Mouse (Mus musculus) cortical plate, adult 2 months (tissue): ENCODE measurements at regions not wholly inside any gene's neighbourhood (a gene's known extent, or its start where the extent isn't known, plus 50 kb on each side); places are given as distances from the start of the nearest gene placed in this dataset.

ENCODE experiments used
- H3K27ac ChIP-seq: fragments of 200-500 bp; 2 replicates; pipeline ENCODE4 v1.5.1; 2012; ENCODE audit warnings: low read length, control low read depth, inconsistent platforms; ENCODE audit not compliant: insufficient read depth
- H3K4me1 ChIP-seq: fragments of 200-500 bp; 2 replicates; pipeline ENCODE4 v1.6.1; 2011; ENCODE audit warnings: low read length; ENCODE audit not compliant: control insufficient read depth, insufficient read depth
- H3K4me3 ChIP-seq: fragments of 200-500 bp; 2 replicates; pipeline ENCODE4 v1.5.1; 2011; ENCODE audit warnings: mild to moderate bottlenecking, low read length, control low read depth; ENCODE audit not compliant: insufficient read depth
- CTCF ChIP-seq: fragments of 200-500 bp; IDR thresholded peaks from 2 replicates; pipeline ENCODE4 v1.5.1; 2011; ENCODE audit warnings: mild to moderate bottlenecking, control low read depth, low read length; ENCODE audit not compliant: insufficient read depth; ENCODE audit errors: extremely low read depth
- POLR2A ChIP-seq: fragments of 200-500 bp; IDR thresholded peaks from 2 replicates; pipeline ENCODE4 v1.6.1; 2011; ENCODE audit warnings: mild to moderate bottlenecking, low read length, control low read depth; ENCODE audit not compliant: insufficient read depth; ENCODE audit errors: extremely low read depth

DNA sequence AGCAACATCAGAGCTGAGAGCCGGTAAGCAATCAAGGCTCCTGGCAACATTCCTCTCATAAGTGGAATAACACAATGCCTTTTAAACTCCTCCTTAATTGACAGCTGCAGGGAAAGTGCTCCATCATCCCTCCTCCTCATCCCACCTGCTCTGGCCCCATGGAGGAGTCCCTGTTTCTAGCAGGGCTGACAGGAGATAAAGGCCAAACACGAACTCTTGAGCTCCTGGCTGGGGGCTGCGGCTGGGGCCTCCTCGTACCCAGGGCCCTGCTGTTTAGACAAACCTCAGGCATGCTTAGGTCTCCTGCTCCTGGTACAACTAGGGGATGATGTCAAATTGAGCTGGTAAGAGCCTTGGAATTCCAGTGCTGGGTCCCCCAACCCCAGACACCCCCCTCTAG is 66.2 kb upstream of the Podxl start:
- H3K4me3 ChIP-seq = no peak overlapping the region
- no peaks in the 10 kb centered on the region for H3K4me1 ChIP-seq
- no peak overlapping the region for H3K27ac ChIP-seq
- no peak for TF ChIP-seq POLR2A
- no peak for TF ChIP-seq CTCF

DNA sequence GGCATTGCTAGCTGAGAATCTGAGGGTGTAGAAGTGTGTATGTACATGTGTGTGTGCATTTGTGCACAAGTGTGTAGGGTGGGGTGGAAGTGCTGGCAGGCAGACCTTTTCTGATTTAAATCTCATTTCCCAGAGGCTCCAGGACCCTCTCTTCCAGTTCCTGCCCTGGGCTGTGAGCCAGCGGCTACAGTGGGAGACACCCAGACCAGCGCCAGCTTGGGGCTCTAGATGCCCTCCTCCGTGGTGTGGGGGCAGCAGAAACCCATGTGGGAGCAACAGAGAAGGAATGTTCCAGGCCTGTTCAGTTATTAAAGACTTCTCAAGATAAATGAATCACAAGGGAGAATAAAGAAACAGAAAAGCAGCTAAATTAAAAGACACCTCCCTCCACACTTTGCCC is 64.1 kb upstream of the Podxl start:
- Histone ChIP-seq H3K4me3 (no peak overlapping the region), H3K4me1 (no peaks in the 10 kb centered on the region), H3K27ac (no peak overlapping the region)
- TF ChIP-seq POLR2A (no peak), CTCF (no peak)

- Histone ChIP-seq H3K4me3 (no peak overlapping the region), H3K4me1 (no peaks in the 10 kb centered on the region), H3K27ac (no peak overlapping the region)
- no peak for TF ChIP-seq POLR2A
- TF ChIP-seq CTCF = no peak
Measured at GRCm38 (mm10) chr6:31625055-31625454, 61.3 kb upstream of the Podxl start.

GRCm38 (mm10) chr6:31624374-31624773 is 60.6 kb upstream of the Podxl start:
- TF ChIP-seq POLR2A = no peak
- no peak for TF ChIP-seq CTCF
- no peak overlapping the region for H3K4me3 ChIP-seq
- no peak overlapping the region for H3K27ac ChIP-seq
- no peaks in the 10 kb centered on the region for H3K4me1 ChIP-seq

DNA sequence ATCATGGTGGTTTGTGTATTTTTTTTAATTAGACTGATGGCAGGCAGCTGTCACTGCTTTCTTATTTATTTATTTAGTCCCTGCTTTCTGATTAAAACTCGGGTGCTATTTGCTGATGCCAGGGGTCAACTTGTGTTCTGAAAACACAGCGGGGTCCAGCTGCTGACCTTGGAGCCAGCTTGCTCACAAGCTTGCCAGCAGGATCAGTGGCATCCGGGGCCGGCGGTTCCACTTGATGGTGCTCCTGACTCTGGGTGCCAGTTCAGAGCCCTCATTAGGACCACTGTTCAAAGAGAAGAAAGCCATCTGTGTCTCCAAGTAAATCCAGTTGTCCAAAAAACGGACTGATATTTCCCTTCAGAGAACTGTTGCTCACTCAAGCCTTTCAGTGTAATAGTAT is 57.2 kb upstream of the Podxl start:
- Histone ChIP-seq H3K4me3 (no peak overlapping the region), H3K27ac (no peak overlapping the region), H3K4me1 (no peaks in the 10 kb centered on the region)
- no peak for TF ChIP-seq CTCF
- no peak for TF ChIP-seq POLR2A

DNA sequence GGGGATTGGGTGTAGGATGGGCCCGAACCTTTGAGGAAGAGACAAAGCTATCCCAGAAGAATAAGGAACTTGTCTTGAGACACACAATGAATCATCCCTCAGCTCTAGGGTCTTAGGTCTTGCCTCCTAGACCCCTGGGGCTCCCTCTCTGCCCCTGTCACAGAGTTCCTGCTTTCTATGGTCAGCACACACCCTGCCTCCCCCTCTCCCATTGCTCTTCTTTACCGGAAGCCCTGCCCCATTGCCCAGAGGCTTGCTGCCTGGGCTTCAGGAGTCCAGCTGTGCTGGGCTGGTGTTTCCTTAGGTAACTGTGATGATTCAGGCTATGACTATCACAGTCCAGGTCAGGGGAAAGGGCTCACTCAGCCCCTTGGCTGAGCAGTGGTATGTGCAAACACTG is 55.1 kb upstream of the Podxl start:
- H3K4me1 ChIP-seq = no peaks in the 10 kb centered on the region
- H3K4me3 ChIP-seq = no peak overlapping the region
- no peak overlapping the region for H3K27ac ChIP-seq
- TF ChIP-seq CTCF (no peak), POLR2A (no peak)

GRCm38 (mm10) chr6:31617341-31617740 is 53.6 kb upstream of the Podxl start:
- TF ChIP-seq CTCF (no peak), POLR2A (no peak)
- Histone ChIP-seq H3K4me1 (no peaks in the 10 kb centered on the region), H3K27ac (no peak overlapping the region; the same call in 1 of the 2 replicates), H3K4me3 (no peak overlapping the region)

DNA sequence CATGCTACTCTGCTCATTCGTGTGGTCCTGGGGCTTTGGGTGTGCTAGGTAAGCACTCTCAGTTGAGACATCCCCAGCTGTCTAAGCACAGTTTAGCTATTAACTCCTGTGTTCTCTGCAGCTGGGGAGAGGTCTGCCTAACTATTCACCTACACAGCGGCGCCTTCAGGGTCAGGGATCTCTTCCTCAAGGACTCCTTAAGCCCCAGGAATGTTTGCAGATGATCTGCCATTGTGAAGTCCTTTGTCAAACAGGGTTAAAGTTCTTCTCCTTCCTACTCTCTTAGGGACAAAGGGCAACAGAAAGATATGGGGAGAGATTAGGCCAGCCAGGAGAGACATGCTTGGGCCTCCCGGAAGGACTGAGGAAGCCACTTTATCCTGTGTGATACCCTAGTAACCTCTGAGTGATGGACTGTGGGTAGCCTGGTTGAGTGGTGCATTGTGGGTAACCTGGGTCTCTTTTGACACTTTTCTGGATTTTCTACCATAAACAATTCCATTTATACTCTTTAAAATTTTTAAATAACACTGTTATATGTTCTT is 51.7 kb upstream of the Podxl start:
- Histone ChIP-seq H3K4me3 (no peak overlapping the region), H3K27ac (no peak overlapping the region), H3K4me1 (no peaks in the 10 kb centered on the region)
- TF ChIP-seq POLR2A = no peak
- TF ChIP-seq CTCF = no peak

DNA sequence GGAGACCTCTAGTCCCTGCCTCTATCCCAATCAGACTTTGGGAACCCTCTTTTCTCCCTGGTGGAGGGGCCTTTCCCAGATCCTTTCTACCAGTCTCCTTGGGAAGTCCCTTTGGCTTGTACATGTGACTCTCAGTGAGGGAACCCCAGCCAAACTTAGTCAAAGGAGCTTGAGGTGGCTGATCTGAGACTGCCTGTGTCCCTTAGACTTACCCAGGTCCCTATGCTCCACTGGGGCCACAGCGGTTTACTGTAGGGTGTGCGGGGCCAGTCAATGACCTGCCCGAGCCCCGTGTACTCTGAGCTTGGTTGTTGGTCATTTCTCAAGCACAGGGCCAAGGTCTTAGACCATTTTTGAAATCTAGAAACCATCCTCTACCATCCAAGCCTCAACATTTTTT is 50.8 kb upstream of the Podxl start:
- Histone ChIP-seq H3K4me1 (no peaks in the 10 kb centered on the region), H3K4me3 (no peak overlapping the region), H3K27ac (no peak overlapping the region)
- TF ChIP-seq POLR2A = no peak

DNA sequence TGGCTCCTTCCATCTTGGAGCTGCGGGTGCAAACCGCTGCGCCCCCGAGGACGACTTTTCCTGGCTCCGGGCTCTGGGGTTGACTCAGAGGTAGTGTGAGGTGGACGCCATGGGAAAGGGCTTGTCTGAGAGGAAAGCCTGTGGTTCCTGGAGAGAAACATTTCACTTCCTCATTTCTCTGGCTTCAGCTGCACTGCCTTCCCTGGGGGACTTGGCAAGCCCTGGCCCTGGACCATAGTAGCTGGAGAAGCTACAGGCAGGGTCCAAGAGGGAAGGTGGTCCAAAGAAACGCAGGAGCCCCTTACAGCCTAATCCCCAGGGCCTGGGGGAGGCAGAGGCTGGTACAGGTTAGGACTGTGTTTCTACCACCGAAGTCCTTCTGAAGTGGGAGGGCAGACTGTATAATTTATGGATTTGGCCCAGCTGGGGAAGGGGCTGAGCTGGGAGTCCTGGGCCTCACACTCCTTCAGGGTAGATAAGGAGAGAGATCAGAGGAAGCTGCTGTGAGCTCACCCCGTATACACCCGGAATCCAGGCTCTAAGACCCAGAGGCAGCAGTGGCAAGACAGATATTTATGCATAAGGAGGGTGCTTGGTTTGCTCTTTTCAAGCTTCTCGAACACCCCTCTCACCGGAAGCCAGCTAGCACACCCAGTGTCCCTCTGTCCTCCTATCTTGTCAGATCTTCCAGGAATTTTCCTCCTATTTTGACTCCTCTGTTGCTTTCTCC is 50.0 kb upstream of the Podxl start:
- Histone ChIP-seq H3K4me3 (no peak overlapping the region), H3K27ac (no peak overlapping the region)
- TF ChIP-seq CTCF = no peak
- TF ChIP-seq POLR2A = no peak

More for the DNA sequence above, 50.0 kb upstream of the Podxl start:
- H3K4me1 ChIP-seq = no peaks in the 10 kb centered on the region
